Mouse (Mus musculus) inflammation-experienced regulatory T-cells (primary cell): Measurements from ENCODE around the gene Gtdc1. TPM values are rescaled to one million over a fixed set of nuclear protein-coding genes. Genes with fewer than 3 reads are reported as not detected.

ENCODE experiments used
- polyA plus RNA-seq, 2 experiments: library from polyadenylated mRNA; unstranded; fragments of 100-300 nt; shearing (Covaris generic); gene quantifications; one replicate each; pipeline ENCODE4 v1.2.1; 2017

Gtdc1 gene
- polyA plus RNA-seq = 10 to 100 TPM; 16.5 to 18.6 TPM

DNA sequence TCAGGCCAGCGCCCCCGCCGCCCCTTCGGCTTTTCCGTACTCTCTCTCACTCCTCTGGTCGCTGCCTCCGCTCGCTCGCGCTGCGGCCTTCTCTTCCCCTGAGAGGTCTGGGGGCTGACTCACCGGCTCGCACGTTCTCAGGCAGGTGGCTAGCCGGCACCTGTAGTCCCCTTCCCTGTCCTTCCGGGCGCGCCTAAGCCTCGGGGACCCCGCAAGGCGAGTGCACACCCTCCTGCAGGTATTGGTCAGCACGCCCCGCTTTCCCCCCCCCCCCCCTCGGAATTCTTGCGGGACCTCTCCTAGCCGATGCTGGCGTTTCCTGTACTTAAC, at the start of gene Gtdc1:
Gtdc1 (minus strand) TSS at position 176 of the 330 bp plus-strand sequence.

Other genes with a start within 250 kb of the Gtdc1 start
- gene Zeb2, start 189.7 kb upstream of the Gtdc1 start, polyA plus RNA-seq = 1 to 10 TPM in 1 of 2 experiments, under 1 TPM in 1; 0.75 to 3.4 TPM